Mouse (Mus musculus) intestine, embryonic 16.5 days (tissue): ENCODE measurements around the gene Slc22a4. TPM values are rescaled to one million over a fixed set of nuclear protein-coding genes. Genes with fewer than 3 reads are reported as not detected.

ENCODE experiments used
- ATAC-seq: fragments of 200-750 bp; cut with Nextera tagmentation; 2 replicates; pipeline ENCODE4 v1.8.0; 2017; ENCODE audit warnings: moderate TSS enrichment, moderate library complexity
- H3K27ac ChIP-seq: fragments of 300-500 bp; sonication (generic); 2 replicates; pipeline ENCODE4 v1.5.1; 2014; ENCODE audit warnings: mild to moderate bottlenecking, low read length
- H3K27me3 ChIP-seq: fragments of 300-500 bp; sonication (generic); replicated peaks from 2 replicates; pipeline ENCODE4 v1.6.1; 2014; ENCODE audit warnings: low read length, control low read depth, mixed read lengths; ENCODE audit not compliant: control insufficient read depth, insufficient read depth
- H3K36me3 ChIP-seq: fragments of 300-500 bp; sonication (generic); 2 replicates; pipeline ENCODE4 v1.6.1; 2014; ENCODE audit warnings: low read length, control low read depth; ENCODE audit not compliant: control insufficient read depth, insufficient read depth
- H3K4me1 ChIP-seq: fragments of 300-500 bp; sonication (generic); 2 replicates; pipeline ENCODE4 v1.6.1; 2014; ENCODE audit warnings: low read length, control low read depth, mixed read lengths; ENCODE audit not compliant: control insufficient read depth, insufficient read depth
- H3K4me2 ChIP-seq: fragments of 300-500 bp; sonication (generic); 2 replicates; pipeline ENCODE4 v1.6.1; 2014; ENCODE audit warnings: low read depth, low read length, control low read depth
- H3K4me3 ChIP-seq: fragments of 300-500 bp; sonication (generic); 2 replicates; pipeline ENCODE4 v1.5.1; 2014; ENCODE audit warnings: mild to moderate bottlenecking, low read length
- H3K9ac ChIP-seq: fragments of 300-500 bp; sonication (generic); 2 replicates; pipeline ENCODE4 v1.6.1; 2014; ENCODE audit warnings: low read depth, low read length
- H3K9me3 ChIP-seq: fragments of 300-500 bp; sonication (generic); 2 replicates; pipeline ENCODE4 v1.6.1; 2016; ENCODE audit warnings: low read length, control low read depth; ENCODE audit not compliant: control insufficient read depth
- WGBS: fragments of 180-500 bp; shearing (Covaris S2); extraction: QIAGEN DNeasy Blood & Tissue Kit; methylation state at CpG from one replicate; pipeline ENCODE4 v1.1.7; 2014; 5-methylcytosine and 5-hydroxymethylcytosine counted together
- polyA plus RNA-seq: library from polyadenylated mRNA; unstranded; fragments of >200 nt; fragmentation: Nextera tagmentation; extraction: Ambion mirVana; gene quantifications from 2 replicates; pipeline ENCODE4 v1.2.1, GENCODE M21; 2015

The Slc22a4 gene
- polyA plus RNA-seq, 1 experiment from 2014 or later, result 1.4 TPM

DNA sequence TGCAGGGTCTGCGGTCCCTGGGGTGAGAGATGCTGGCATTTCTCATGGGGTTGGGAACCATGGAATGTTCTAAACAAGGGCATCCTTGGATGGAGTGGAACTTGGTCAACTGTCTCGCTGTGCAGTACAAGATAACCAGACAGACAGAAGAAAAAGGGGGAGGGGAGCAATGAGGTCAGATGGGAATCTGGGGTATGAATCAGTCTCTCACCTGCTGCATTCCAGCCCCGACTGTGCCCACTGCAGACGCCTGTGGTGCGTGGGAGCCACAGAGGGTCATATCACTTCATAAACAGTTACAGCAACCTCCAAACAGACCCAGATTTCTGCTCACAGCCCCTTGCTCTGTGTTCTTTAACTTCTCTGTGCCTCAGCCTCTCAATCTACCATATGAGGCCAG is 38.5 kb upstream of the Slc22a4 start:
- H3K4me1 ChIP-seq, result peaks cover 33% of the 10 kb centered on the region
- no peaks in the 10 kb centered on the region for H3K27me3 ChIP-seq
- WGBS, result 67% methylated on average over 5 of the region's 5 CpGs
- H3K27ac ChIP-seq, result no peak overlapping the region
- H3K36me3 ChIP-seq, result no peaks in the 10 kb centered on the region
- H3K4me3 ChIP-seq, result no peak overlapping the region
- H3K9me3 ChIP-seq, result no peaks in the 10 kb centered on the region
- H3K9ac ChIP-seq, result no peak overlapping the region; the same call in 1 of the 2 replicates
- H3K4me2 ChIP-seq, result peak overlapping the region; percentile 79; the same call in 1 of the 2 replicates
- no peak for ATAC-seq

DNA sequence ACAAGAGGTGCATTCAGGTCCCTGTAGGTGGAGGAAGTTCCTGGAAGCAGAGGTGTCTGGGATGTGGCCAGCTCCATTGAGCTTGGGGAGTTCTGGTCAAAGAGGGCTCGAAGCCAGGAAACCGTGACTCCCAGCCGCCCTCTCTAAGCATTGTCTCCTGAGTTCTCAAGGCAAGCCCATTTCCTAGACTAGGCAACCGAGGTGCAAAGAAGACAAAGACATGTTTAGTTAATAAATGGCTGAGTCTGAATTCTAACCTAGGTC is 38.0 kb upstream of the Slc22a4 start:
- 91% methylated on average over 4 of the region's 4 CpGs for WGBS
- no peaks in the 10 kb centered on the region for H3K27me3 ChIP-seq
- H3K27ac ChIP-seq, result no peak overlapping the region
- no peak for ATAC-seq
- H3K4me2 ChIP-seq, result no peak overlapping the region
- H3K9ac ChIP-seq, result no peak overlapping the region
- H3K4me1 ChIP-seq, result peaks cover 34% of the 10 kb centered on the region
- no peaks in the 10 kb centered on the region for H3K9me3 ChIP-seq
- H3K4me3 ChIP-seq, result no peak overlapping the region
- no peaks in the 10 kb centered on the region for H3K36me3 ChIP-seq

DNA sequence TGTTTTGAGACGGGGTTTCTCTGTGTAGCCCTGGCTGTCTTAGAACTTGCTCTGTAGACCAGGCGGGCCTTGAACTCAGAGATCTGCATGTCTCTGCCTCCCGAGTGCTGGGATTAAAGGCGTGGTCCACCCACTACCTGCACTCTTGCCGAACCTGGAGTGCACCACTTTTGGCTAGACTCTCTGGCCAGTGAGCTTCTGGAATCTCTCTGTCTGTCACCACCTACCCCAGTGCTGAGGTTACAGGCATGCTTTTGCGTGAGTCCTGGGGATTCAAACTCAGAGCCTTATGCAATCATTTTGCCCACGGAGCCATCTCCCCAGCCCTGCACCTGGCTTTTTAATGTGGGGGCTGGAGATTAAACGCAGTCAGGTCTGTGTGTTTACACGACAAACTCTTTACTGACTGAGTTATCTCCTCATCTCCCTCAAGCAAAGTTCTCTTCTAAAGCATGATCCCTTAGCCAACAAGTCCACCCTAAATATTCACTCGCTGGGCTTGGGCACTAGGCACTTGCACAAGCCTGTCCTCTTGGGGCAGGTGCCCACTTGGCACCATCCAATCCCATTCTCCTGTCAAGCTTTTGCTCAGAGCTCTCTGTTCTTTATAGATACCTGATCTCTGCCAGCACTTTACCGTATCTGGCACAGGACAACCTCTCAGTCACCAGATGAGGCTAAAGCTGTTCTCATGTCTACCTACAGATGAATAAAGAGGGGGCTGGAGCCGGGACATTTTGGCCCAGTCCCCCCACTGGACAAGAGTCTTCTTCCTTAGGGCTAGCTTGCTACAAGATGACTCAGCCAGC is 37.4 kb upstream of the Slc22a4 start:
- no peak overlapping the region for H3K4me2 ChIP-seq
- ATAC-seq, result no peak
- no peaks in the 10 kb centered on the region for H3K9me3 ChIP-seq
- WGBS, result 78% methylated on average over 12 of the region's 12 CpGs
- H3K4me1 ChIP-seq, result peaks cover 39% of the 10 kb centered on the region
- no peak overlapping the region for H3K4me3 ChIP-seq
- no peak overlapping the region for H3K9ac ChIP-seq
- no peaks in the 10 kb centered on the region for H3K36me3 ChIP-seq
- no peak overlapping the region for H3K27ac ChIP-seq
- no peaks in the 10 kb centered on the region for H3K27me3 ChIP-seq

DNA sequence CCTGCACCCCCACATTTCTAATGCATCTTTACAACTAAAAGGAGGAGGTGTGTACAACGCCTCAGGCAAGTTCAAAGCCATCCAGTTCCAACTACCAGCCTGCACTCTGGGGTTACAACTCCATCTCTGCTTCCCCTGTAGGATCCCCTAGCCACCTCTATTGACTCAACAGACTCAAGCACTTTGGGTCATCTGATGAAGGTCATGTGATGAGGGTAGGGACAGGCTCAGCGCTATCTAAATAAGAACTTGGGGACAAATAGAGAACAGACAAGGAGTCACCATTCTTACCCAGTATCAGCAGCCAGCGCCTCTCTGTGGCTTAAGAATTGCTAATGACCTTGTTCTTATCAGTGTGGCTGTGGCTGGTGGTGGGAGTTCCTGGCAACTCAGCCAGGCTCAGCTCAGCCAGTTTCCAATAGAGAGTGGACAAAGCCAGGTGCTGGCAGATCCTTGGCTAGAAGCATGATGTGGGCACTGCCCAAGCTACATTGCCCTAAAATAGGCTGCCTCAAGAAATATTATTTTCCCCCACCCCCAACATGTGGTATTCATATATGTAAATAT is 36.6 kb upstream of the Slc22a4 start:
- Histone ChIP-seq H3K9me3 (no peaks in the 10 kb centered on the region), H3K27ac (no peak overlapping the region), H3K4me1 (peaks cover 46% of the 10 kb centered on the region), H3K4me2 (no peak overlapping the region), H3K36me3 (no peaks in the 10 kb centered on the region), H3K4me3 (no peak overlapping the region), H3K9ac (no peak overlapping the region), H3K27me3 (no peaks in the 10 kb centered on the region)
- WGBS, result 59% methylated on average over 3 of the region's 3 CpGs
- ATAC-seq, result no peak

DNA sequence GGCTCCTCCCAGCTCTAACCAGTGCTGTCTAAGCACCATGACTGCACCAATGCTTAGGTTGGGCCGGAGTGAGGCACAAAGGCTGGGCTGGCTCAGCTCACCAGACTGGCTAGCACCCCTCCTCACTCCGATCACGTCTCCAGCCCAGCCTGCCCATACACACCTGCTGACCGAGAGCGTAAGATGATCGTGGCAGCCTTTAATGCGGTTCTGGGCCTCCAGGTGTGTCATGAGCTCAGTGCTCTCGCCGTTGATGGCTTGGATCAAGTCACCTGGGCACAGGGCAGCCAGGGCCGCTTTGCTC is 35.5 kb upstream of the Slc22a4 start:
- H3K9me3 ChIP-seq, result no peaks in the 10 kb centered on the region
- H3K9ac ChIP-seq, result no peak overlapping the region
- H3K4me1 ChIP-seq, result peaks cover 48% of the 10 kb centered on the region
- no peaks in the 10 kb centered on the region for H3K36me3 ChIP-seq
- H3K27ac ChIP-seq, result no peak overlapping the region
- H3K4me3 ChIP-seq, result no peak overlapping the region
- no peaks in the 10 kb centered on the region for H3K27me3 ChIP-seq
- WGBS, result 75% methylated on average over 10 of the region's 10 CpGs
- H3K4me2 ChIP-seq, result no peak overlapping the region
- no peak for ATAC-seq

DNA sequence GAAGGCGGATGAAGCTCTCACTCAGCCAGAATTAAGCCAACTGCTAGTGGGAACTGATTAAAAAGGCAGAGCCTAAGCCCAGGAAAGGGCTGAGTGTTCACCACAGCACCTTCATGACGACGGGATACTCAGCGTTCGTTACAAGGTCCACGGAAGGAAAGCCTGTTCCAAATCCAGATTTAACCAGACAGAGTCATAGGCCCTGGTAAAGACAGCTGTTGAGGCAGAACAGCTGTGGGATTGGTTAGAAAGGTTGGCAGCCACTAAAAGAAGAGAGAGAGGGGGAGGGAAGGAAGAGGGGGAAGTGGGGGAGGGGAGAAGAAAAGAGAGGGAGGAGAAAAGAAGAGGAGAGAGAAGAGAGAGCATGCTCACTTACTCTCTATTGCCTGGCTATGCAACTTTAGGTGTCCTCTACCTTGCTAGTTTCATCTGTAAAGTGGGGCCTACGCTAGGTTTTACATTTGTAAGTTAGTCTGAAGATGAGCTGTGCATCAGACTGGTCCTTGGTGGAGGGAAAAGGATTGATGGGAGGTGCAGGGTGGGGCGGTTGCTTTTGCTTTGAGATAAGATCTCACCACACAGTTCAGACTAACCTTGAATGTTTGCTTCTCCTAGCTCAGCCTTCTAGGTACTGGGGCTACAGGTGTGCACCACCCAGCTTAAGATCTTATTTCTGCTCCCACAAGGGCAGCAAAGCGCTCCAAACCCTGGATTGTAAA is 35.0 kb upstream of the Slc22a4 start:
- ATAC-seq, result no peak
- H3K27ac ChIP-seq, result peak overlapping the region; percentile 31; the same call in 1 of the 2 replicates
- H3K9ac ChIP-seq, result no peak overlapping the region
- no peaks in the 10 kb centered on the region for H3K36me3 ChIP-seq
- no peaks in the 10 kb centered on the region for H3K9me3 ChIP-seq
- peaks cover 48% of the 10 kb centered on the region for H3K4me1 ChIP-seq
- H3K4me3 ChIP-seq, result no peak overlapping the region
- WGBS, result 62% methylated on average over 9 of the region's 9 CpGs
- no peak overlapping the region for H3K4me2 ChIP-seq
- no peaks in the 10 kb centered on the region for H3K27me3 ChIP-seq

DNA sequence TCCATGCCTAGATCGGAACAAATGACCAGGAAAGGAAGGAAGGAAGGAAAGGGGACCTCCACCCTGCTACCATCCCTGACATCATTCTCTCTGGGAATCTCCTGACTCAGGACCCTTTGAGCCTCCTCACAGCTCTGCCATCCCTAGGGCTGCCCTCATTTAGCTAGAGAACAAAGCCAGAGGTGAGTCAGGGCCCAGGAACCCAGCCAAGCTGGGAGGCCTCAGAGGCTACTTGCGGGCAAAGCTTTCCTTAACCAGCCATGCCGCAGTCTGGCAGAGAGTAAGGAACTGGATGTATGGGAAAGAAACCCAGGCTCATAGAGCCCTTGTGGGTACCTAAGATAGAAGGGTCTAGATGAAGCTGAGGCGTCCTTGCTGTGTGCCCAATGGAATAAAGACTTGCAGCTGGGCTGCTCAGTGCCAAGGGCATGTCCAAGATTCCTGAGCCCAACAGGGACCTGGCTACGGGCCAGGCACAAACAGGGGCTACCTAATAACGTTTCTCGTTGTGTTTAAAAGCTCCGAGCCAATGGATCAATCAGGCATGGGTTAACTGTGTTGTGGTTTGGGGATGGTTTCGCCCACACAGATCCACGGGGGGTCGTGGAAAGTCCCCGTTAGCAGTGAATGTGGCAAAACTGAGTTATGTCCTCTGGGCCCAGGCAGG is 34.3 kb upstream of the Slc22a4 start:
- Histone ChIP-seq H3K9me3 (no peaks in the 10 kb centered on the region), H3K4me2 (no peak overlapping the region), H3K27me3 (no peaks in the 10 kb centered on the region), H3K27ac (peak overlapping the region; percentile 31; the same call in 1 of the 2 replicates), H3K9ac (no peak overlapping the region), H3K4me1 (peaks cover 45% of the 10 kb centered on the region), H3K4me3 (no peak overlapping the region), H3K36me3 (no peaks in the 10 kb centered on the region)
- no peak for ATAC-seq
- WGBS, result 66% methylated on average over 12 of the region's 12 CpGs

DNA sequence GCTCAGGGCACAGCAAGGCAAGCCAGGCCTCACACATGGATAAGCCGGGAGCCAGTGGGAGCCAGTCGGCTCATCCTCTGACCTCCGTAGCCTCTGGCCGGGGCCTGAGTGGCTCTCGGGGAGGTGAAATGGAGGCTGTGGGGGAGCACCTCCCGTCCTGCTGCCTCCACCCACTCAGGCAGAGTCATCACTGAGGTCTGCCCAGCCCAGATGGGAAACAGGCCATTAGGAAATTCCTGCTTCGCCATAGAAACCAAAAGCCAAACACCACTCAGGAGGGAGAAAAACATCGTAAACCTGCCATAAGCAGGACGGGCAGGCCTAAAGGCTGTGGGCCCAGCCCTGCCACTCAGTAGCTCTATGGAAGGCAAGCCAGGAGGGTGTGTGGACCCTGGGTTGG is 32.4 kb upstream of the Slc22a4 start:
- H3K27me3 ChIP-seq, result no peaks in the 10 kb centered on the region
- H3K4me1 ChIP-seq, result peaks cover 40% of the 10 kb centered on the region
- H3K9me3 ChIP-seq, result no peaks in the 10 kb centered on the region
- H3K36me3 ChIP-seq, result no peaks in the 10 kb centered on the region
- ATAC-seq, result peak; percentile 67
- H3K27ac ChIP-seq, result peak overlapping the region; percentile 37; the same call in 1 of the 2 replicates
- WGBS, result 15% methylated on average over 9 of the region's 9 CpGs
- H3K4me2 ChIP-seq, result no peak overlapping the region
- H3K4me3 ChIP-seq, result no peak overlapping the region
- H3K9ac ChIP-seq, result peak overlapping the region; percentile 48; the same call in 1 of the 2 replicates

DNA sequence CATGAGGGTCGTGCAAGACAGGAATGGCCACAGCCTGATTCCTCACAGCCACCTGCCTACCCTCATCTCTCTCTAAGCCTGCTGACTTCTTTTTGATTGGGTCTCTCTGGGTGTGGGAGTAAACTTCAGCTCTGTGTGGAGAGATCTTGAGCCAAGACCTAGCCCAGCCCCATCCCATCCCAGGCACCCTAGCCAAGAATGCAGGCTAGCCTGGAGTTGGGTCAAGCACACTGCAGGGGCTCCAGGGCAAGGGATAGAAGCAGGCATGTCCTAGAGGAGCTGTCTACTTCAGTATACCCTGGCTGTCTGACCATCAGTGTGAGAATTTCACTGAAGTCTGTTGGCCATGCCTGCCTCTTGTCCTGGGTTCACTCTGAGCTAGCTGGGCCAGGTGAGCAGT is 31.6 kb upstream of the Slc22a4 start:
- no peaks in the 10 kb centered on the region for H3K9me3 ChIP-seq
- peaks cover 40% of the 10 kb centered on the region for H3K4me1 ChIP-seq
- no peak overlapping the region for H3K9ac ChIP-seq
- ATAC-seq, result no peak
- H3K36me3 ChIP-seq, result no peaks in the 10 kb centered on the region
- no peak overlapping the region for H3K4me2 ChIP-seq
- no peak overlapping the region for H3K4me3 ChIP-seq
- H3K27ac ChIP-seq, result no peak overlapping the region; the same call in 1 of the 2 replicates
- WGBS, result 28% methylated on average over 1 of the region's 1 CpGs
- H3K27me3 ChIP-seq, result no peaks in the 10 kb centered on the region
